Mouse (Mus musculus): Measurements from ENCODE around the gene Wdr35. TPM values are rescaled to one million over a fixed set of nuclear protein-coding genes. Genes with fewer than 3 reads are reported as not detected.
"Not testable (repeated sequence)": the region's sequence is repeated elsewhere in the genome, so short reads cannot be mapped to it uniquely, and the experiment has no call there.

Wdr35 gene
- 7.8 and 8.2 TPM in 2 replicates for polyA plus RNA-seq (2015; fragmentation: Nextera tagmentation; extraction: Ambion mirVana)

GRCm38 (mm10) chr12:8973820-8974465, at the start of gene Wdr35:
Gene Wdr35 (plus strand): TSS chr12:8973892.
- H3K9me3 ChIP-seq (ENCODE audit: control insufficient read depth, low read length): peaks cover 3% of the 10 kb centered on the region; the same call in 1 of the 2 replicates
- WGBS: under 1% methylated on average over 45 of the region's 45 CpGs
- peak within 1 kb of the TSS; percentile 39 for H3K27ac ChIP-seq (ENCODE audit: low read length)

GRCm38 (mm10) chr12:8927652-8928051, 46.0 kb upstream of the Wdr35 start:
- Histone ChIP-seq H3K4me2 (ENCODE audit: low read depth, low read length) (no peak overlapping the region), H3K27me3 (replicated peaks; ENCODE audit: control insufficient read depth, insufficient read depth, low read length) (no peaks in the 10 kb centered on the region), H3K9ac (ENCODE audit: low read depth, low read length) (no peak overlapping the region), H3K36me3 (ENCODE audit: control insufficient read depth, insufficient read depth, low read length) (no peaks in the 10 kb centered on the region), H3K4me1 (ENCODE audit: control insufficient read depth, insufficient read depth, low read length) (peaks cover 24% of the 10 kb centered on the region), H3K27ac (ENCODE audit: low read length) (no peak overlapping the region), H3K9me3 (ENCODE audit: control insufficient read depth, low read length) (no peaks in the 10 kb centered on the region), H3K4me3 (ENCODE audit: low read length) (no peak overlapping the region)
- 82% methylated on average over 3 of the region's 3 CpGs for WGBS
- no peak for ATAC-seq

More at GRCm38 (mm10) chr12:8973820-8974465, at the start of gene Wdr35:
- Histone ChIP-seq H3K4me3 (ENCODE audit: low read length) (peak within 1 kb of the TSS; percentile 72), H3K9ac (ENCODE audit: low read depth, low read length) (peak within 1 kb of the TSS; percentile 71), H3K4me1 (ENCODE audit: control insufficient read depth, insufficient read depth, low read length) (0 out of 2 replicates have a peak, but pooled peaks cover 9% of the 10 kb centered on the region), H3K4me2 (ENCODE audit: low read depth, low read length) (peak within 1 kb of the TSS; percentile 97), H3K36me3 (ENCODE audit: control insufficient read depth, insufficient read depth, low read length) (no peaks in the 10 kb centered on the region), H3K27me3 (replicated peaks; ENCODE audit: control insufficient read depth, insufficient read depth, low read length) (no peaks in the 10 kb centered on the region)
- peak; percentile 95 for ATAC-seq

GRCm38 (mm10) chr12:8928766-8929165, 44.9 kb upstream of the Wdr35 start:
- ATAC-seq: no peak
- Histone ChIP-seq H3K36me3 (ENCODE audit: control insufficient read depth, insufficient read depth, low read length) (no peaks in the 10 kb centered on the region), H3K9ac (ENCODE audit: low read depth, low read length) (no peak overlapping the region), H3K4me3 (ENCODE audit: low read length) (no peak overlapping the region), H3K27me3 (replicated peaks; ENCODE audit: control insufficient read depth, insufficient read depth, low read length) (no peaks in the 10 kb centered on the region), H3K4me1 (ENCODE audit: control insufficient read depth, insufficient read depth, low read length) (peaks cover 16% of the 10 kb centered on the region), H3K4me2 (ENCODE audit: low read depth, low read length) (no peak overlapping the region), H3K27ac (ENCODE audit: low read length) (no peak overlapping the region), H3K9me3 (ENCODE audit: control insufficient read depth, low read length) (no peaks in the 10 kb centered on the region)
- 82% methylated on average over 4 of the region's 4 CpGs for WGBS

GRCm38 (mm10) chr12:8931083-8931482, 42.6 kb upstream of the Wdr35 start:
- WGBS: 67% methylated on average over 4 of the region's 4 CpGs
- H3K9me3 ChIP-seq (ENCODE audit: control insufficient read depth, low read length): no peaks in the 10 kb centered on the region
- H3K4me3 ChIP-seq (ENCODE audit: low read length): no peak overlapping the region
- peaks cover 5% of the 10 kb centered on the region; the same call in 1 of the 2 replicates for H3K4me1 ChIP-seq (ENCODE audit: control insufficient read depth, insufficient read depth, low read length)
- H3K9ac ChIP-seq (ENCODE audit: low read depth, low read length): no peak overlapping the region
- no peak overlapping the region for H3K4me2 ChIP-seq (ENCODE audit: low read depth, low read length)
- no peak overlapping the region for H3K27ac ChIP-seq (ENCODE audit: low read length)
- peaks cover 5% of the 10 kb centered on the region; the same call in 1 of the 2 replicates for H3K36me3 ChIP-seq (ENCODE audit: control insufficient read depth, insufficient read depth, low read length)
- ATAC-seq: no peak
- H3K27me3 ChIP-seq (replicated peaks; ENCODE audit: control insufficient read depth, insufficient read depth, low read length): no peaks in the 10 kb centered on the region

GRCm38 (mm10) chr12:8935349-8935748, 38.3 kb upstream of the Wdr35 start:
- Histone ChIP-seq H3K4me3 (ENCODE audit: low read length) (no peak overlapping the region), H3K9ac (ENCODE audit: low read depth, low read length) (no peak overlapping the region), H3K9me3 (ENCODE audit: control insufficient read depth, low read length) (no peaks in the 10 kb centered on the region), H3K4me2 (ENCODE audit: low read depth, low read length) (no peak overlapping the region), H3K27me3 (replicated peaks; ENCODE audit: control insufficient read depth, insufficient read depth, low read length) (no peaks in the 10 kb centered on the region), H3K4me1 (ENCODE audit: control insufficient read depth, insufficient read depth, low read length) (peaks cover 2% of the 10 kb centered on the region; the same call in 1 of the 2 replicates), H3K36me3 (ENCODE audit: control insufficient read depth, insufficient read depth, low read length) (peaks cover 20% of the 10 kb centered on the region), H3K27ac (ENCODE audit: low read length) (no peak overlapping the region)
- ATAC-seq: 0 out of 2 replicates have a peak, but pooled peaks have one; percentile 28
- WGBS: 55% methylated on average over 5 of the region's 5 CpGs

GRCm38 (mm10) chr12:8936210-8936609, 37.5 kb upstream of the Wdr35 start:
- H3K36me3 ChIP-seq (ENCODE audit: control insufficient read depth, insufficient read depth, low read length): peaks cover 20% of the 10 kb centered on the region
- not testable (repeated sequence) for H3K4me2 ChIP-seq (ENCODE audit: low read depth, low read length); H3K9ac ChIP-seq (ENCODE audit: low read depth, low read length); H3K27me3 ChIP-seq (replicated peaks; ENCODE audit: control insufficient read depth, insufficient read depth, low read length); H3K4me1 ChIP-seq (ENCODE audit: control insufficient read depth, insufficient read depth, low read length); H3K4me3 ChIP-seq (ENCODE audit: low read length); ATAC-seq; H3K9me3 ChIP-seq (ENCODE audit: control insufficient read depth, low read length); H3K27ac ChIP-seq (ENCODE audit: low read length)
- 74% methylated on average over 4 of the region's 4 CpGs for WGBS

GRCm38 (mm10) chr12:8939490-8939889, 34.2 kb upstream of the Wdr35 start:
- Histone ChIP-seq H3K9me3 (ENCODE audit: control insufficient read depth, low read length) (no peaks in the 10 kb centered on the region), H3K4me1 (ENCODE audit: control insufficient read depth, insufficient read depth, low read length) (no peaks in the 10 kb centered on the region), H3K9ac (ENCODE audit: low read depth, low read length) (no peak overlapping the region), H3K27me3 (replicated peaks; ENCODE audit: control insufficient read depth, insufficient read depth, low read length) (no peaks in the 10 kb centered on the region), H3K4me2 (ENCODE audit: low read depth, low read length) (no peak overlapping the region), H3K36me3 (ENCODE audit: control insufficient read depth, insufficient read depth, low read length) (peaks cover 20% of the 10 kb centered on the region), H3K27ac (ENCODE audit: low read length) (no peak overlapping the region), H3K4me3 (ENCODE audit: low read length) (no peak overlapping the region)
- 92% methylated on average over 4 of the region's 4 CpGs for WGBS
- no peak for ATAC-seq

- no peak; the same call in 1 of the 2 replicates for ATAC-seq
- peaks cover 17% of the 10 kb centered on the region; the same call in 1 of the 2 replicates for H3K36me3 ChIP-seq (ENCODE audit: control insufficient read depth, insufficient read depth, low read length)
- no peaks in the 10 kb centered on the region for H3K9me3 ChIP-seq (ENCODE audit: control insufficient read depth, low read length)
- H3K4me3 ChIP-seq (ENCODE audit: low read length): no peak overlapping the region
- H3K4me2 ChIP-seq (ENCODE audit: low read depth, low read length): no peak overlapping the region
- no peak overlapping the region for H3K27ac ChIP-seq (ENCODE audit: low read length)
- no peak overlapping the region for H3K9ac ChIP-seq (ENCODE audit: low read depth, low read length)
- H3K27me3 ChIP-seq (replicated peaks; ENCODE audit: control insufficient read depth, insufficient read depth, low read length): no peaks in the 10 kb centered on the region
- WGBS: 69% methylated on average over 12 of the region's 12 CpGs
- no peaks in the 10 kb centered on the region for H3K4me1 ChIP-seq (ENCODE audit: control insufficient read depth, insufficient read depth, low read length)
These were observed 33.4 kb upstream of the Wdr35 start for GRCm38 (mm10) chr12:8940011-8941005.

GRCm38 (mm10) chr12:8941131-8941615, 32.5 kb upstream of the Wdr35 start:
- 64% methylated on average over 4 of the region's 4 CpGs for WGBS
- Histone ChIP-seq H3K9me3 (ENCODE audit: control insufficient read depth, low read length) (no peaks in the 10 kb centered on the region), H3K27ac (ENCODE audit: low read length) (no peak overlapping the region), H3K36me3 (ENCODE audit: control insufficient read depth, insufficient read depth, low read length) (peaks cover 14% of the 10 kb centered on the region; the same call in 1 of the 2 replicates), H3K4me1 (ENCODE audit: control insufficient read depth, insufficient read depth, low read length) (no peaks in the 10 kb centered on the region), H3K27me3 (replicated peaks; ENCODE audit: control insufficient read depth, insufficient read depth, low read length) (no peaks in the 10 kb centered on the region), H3K4me2 (ENCODE audit: low read depth, low read length) (no peak overlapping the region), H3K4me3 (ENCODE audit: low read length) (no peak overlapping the region), H3K9ac (ENCODE audit: low read depth, low read length) (no peak overlapping the region)
- ATAC-seq: no peak
